Mouse (Mus musculus): Measurements from ENCODE around the gene Mmd2.

The Mmd2 gene

GRCm38 (mm10) chr5:142610362-142610761, 1.8 kb upstream of the Mmd2 start:
- intact Hi-C loops (cut with DNase I) = no loop called here

DNA sequence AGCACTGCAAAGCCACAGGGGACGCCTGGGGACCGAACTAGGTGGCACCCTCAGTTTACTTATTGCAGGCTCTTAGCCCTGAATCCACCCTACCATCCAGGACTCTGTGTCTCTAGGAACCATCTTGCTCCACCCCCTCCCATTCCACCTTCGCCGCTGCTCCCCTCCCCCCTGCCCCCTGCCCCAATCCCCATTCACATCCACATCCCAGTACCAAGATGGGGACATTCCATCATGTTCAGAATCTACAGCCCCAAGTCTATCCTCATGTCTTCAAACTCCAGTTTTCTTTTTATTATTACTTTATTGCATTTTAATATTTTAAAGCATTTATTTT, 357 bp upstream of the Mmd2 start:
- intact Hi-C loops (cut with DNase I) = no loop called here

DNA sequence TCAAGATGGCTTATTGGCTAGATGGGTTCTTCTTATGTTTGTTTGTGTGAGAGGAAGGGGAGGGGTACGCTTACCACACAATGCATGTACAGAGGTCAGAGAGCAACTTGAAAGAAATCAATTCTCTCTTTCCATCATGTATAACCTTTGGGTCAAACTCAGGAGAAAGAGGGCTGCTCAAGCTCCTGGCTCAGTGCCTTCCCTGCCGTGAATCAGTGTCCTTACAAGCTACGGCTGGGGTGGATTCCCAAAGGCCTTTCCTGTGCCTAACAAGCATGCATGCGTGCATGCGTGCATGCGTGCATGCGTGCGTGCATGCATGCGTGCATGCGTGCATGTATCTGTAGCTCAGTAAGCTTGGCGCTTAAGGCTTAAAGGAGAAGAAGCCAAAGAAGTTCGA, 3.3 kb downstream of the Mmd2 start:
- intact Hi-C loops (cut with DNase I) = no loop called here

DNA sequence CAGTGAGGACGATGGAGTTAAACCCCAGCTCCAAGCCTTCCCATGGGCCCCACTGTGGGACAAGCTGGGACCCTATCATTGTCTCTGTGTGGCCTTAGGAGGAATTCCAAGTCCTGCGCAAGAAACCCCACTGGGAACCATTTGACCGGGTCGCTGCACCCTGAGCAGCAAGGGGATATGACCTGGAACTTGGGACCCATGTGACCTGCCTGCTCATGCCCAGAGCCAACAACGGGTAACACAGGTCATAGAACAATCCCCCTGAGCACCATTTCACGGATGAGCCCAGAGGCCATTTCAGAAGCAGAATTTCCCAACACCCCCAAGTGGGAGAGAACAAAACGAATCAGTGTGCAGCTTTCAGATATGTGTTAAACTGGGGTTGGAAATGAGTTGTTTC, 4.2 kb downstream of the Mmd2 start:
- intact Hi-C loops (cut with DNase I) = no loop called here

- intact Hi-C loops (cut with DNase I) = no loop called here
Observed at GRCm38 (mm10) chr5:142597648-142598390, 10.8 kb downstream of the Mmd2 start.

DNA sequence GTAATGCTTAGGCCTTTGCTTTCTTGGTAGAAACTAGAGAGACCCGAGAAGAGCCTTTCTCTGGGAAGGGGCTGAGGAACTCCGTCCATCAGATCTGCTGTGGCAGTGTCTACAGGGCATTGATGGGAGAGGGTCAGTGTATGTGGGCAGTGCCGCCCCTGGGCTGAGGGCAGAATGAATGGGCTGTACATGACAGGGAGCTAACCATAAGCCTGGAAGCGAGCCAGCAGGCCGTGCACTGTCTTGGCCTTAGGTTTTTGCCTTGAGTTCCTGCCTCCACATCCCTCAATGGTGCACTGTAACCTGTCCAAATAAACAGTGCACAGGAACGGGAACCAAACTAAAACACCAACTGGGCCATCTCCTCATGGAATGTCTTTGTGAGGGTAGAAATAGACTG, 11.9 kb downstream of the Mmd2 start:
- intact Hi-C loops (cut with DNase I) = no loop called here

- intact Hi-C loops (cut with DNase I) = no loop called here
Observed at GRCm38 (mm10) chr5:142595698-142596097, 12.9 kb downstream of the Mmd2 start.

DNA sequence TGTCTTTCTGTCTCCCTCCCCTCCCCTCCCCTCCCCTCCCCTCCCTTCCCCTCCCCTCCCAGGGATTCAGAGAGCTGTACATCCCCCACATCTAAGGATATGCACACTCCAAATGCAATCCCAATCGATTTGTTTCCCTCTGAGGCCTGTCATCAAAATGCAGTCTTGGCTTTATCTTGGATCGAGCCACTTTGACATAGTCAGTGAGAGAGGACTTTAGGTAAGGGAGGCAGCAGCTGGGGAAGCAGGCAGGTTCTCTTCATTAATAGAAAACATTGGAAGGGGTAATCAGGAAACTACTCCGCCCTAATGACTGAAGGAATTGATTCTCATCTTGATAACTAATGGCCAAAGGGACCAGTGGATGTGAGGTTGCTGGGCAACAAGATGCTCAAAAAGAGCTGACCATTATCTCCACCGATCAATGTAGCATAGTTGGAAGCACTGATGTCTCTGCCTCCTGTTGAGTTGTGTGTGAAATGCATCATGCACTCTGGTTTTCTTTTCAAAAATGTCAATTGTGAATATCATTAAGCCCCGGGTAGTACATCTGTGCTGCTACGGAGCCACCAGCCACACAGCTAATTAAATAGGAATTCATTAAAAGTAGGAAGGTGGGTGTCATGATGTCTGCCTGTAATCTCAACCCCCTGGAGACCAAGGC, 17.5 kb downstream of the Mmd2 start:
- intact Hi-C loops (cut with DNase I) = no loop called here

GRCm38 (mm10) chr5:142583616-142584126, 24.9 kb downstream of the Mmd2 start:
- intact Hi-C loops (cut with DNase I) = no loop called here

GRCm38 (mm10) chr5:142581517-142581916, 27.1 kb downstream of the Mmd2 start:
- intact Hi-C loops (cut with DNase I) = loop anchor here (2.0 kb wide), 1 partner anchor 35 kb away; no protein-coding TSS in a partner anchor

DNA sequence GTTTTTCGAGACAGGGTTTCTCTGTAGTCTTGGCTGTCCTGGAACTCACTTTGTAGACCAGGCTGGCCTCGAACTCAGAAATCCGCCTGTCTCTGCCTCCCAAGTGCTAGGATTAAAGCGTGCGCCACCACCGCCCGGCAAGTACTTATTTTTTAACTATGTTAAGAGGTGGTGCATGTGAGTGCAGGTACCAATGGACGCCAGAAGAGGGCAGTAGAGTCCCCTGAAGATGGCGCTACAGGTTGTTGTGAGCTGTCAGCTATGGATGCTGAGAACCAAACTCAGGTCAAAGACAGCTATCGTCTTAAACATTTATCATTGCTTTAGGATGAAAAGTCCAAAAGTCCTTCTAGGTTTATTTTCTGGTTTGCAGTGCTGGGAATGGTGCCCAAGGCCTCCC, 30.4 kb downstream of the Mmd2 start:
- intact Hi-C loops (cut with DNase I) = no loop called here

GRCm38 (mm10) chr5:142576832-142577231, 31.8 kb downstream of the Mmd2 start:
- intact Hi-C loops (cut with DNase I) = no loop called here

DNA sequence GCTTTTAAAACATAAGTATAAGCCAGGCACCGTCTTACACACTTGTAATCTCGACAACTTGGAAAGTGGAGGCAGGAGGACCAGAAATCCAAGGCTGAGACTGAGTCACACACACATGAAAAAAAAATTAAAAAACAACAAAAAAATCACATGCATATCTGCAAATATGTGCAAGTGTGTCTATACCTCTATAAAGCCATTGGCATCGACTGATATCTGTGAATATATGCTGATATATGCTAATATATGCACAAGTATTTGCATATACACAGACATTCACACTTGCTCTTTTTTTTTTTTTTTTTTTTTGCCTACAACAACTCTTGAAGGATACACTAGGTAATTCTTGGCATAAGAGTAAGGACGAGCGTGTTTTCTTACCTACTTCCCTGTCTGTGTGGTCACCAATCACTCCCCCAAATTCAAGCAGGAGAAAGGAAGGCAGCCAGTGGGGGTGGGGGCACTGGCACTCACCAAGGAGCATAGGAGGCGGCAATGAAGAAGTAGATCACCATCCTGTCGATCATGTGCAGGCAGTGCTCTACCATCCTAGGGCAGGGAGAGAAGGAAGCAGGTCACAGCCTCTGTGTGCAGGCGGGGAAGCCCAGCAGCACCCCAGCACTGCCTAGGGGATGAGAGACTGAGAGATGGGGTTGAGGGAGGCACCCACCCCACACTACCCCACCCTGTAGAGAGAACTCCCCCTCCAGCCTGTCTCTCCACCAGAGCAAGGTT, 34.1 kb downstream of the Mmd2 start:
- intact Hi-C loops (cut with DNase I) = no loop called here

DNA sequence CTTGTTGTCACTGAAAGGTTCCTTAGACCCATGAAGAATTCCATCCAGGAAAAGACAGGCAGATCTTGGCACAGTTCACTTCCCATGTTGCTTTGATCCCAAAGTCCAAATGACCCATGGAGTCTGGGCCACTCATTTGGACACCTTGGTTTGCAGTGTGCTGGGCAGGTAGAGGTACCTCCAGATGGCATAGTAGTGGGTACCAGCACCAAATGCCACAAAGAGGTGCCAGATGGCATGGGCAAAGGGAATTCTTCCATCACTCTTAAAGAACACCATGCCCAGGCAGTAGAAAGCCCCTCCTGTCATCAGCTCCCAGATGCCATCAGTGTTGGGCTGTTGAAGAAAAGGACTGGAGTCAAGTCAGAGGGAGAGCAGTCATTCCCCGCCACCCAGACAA, 44.0 kb downstream of the Mmd2 start:
- intact Hi-C loops (cut with DNase I) = no loop called here

- intact Hi-C loops (cut with DNase I) = no loop called here
Observed at GRCm38 (mm10) chr5:142560261-142560660, 48.3 kb downstream of the Mmd2 start.

- intact Hi-C loops (cut with DNase I) = loop anchor here (1.0 kb wide), 2 partner anchors 63 to 161 kb away; no protein-coding TSS in a partner anchor
Observed at GRCm38 (mm10) chr5:142557397-142558067, 51.1 kb downstream of the Mmd2 start.

- intact Hi-C loops (cut with DNase I) = loop anchor here (1.0 kb wide), 2 partner anchors 64 to 162 kb away; no protein-coding TSS in a partner anchor
Observed at GRCm38 (mm10) chr5:142556721-142557120, 51.9 kb downstream of the Mmd2 start.

DNA sequence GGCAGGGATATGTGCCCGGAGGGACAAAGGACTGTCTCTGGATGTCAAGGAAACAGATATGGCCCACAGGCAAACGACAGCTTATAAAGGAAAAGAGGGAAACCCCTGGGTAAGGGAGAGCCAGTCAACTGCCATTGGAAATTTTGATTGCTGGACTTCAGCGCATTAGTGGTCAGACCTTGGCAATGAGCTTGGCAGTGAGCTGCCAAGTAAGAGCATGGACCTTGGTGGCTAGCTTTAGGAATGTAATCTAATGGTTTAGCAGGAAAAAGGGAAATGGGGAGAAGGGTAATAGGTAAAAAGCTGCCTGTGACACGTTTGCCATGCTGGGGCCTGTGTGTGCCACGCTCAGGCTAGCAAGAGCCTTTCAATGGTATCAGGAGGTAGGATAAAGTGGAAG, 52.7 kb downstream of the Mmd2 start:
- intact Hi-C loops (cut with DNase I) = no loop called here

- intact Hi-C loops (cut with DNase I) = loop anchor here (2.0 to 5.0 kb wide), 2 partner anchors 48 to 69 kb away; no protein-coding TSS in a partner anchor
Observed at GRCm38 (mm10) chr5:142550706-142551652, 57.6 kb downstream of the Mmd2 start, which contains the start of gene Radil. Gene Radil, minus strand, starts transcription at chr5:142551098.
